Mouse (Mus musculus) bone marrow macrophage, adult 2 months (primary cell): ENCODE results near the gene Prox2.

Experiments used
- CTCF ChIP-seq: IDR thresholded peaks from 2 replicates; pipeline ENCODE4 v1.5.1; 2012; ENCODE audit warnings: low read depth, mild to moderate bottlenecking, low read length, moderate library complexity
- POLR2A ChIP-seq: IDR thresholded peaks from 2 replicates; pipeline ENCODE4 v1.6.1; 2012; ENCODE audit warnings: mild to moderate bottlenecking, low read depth, low read length, borderline replicate concordance

DNA sequence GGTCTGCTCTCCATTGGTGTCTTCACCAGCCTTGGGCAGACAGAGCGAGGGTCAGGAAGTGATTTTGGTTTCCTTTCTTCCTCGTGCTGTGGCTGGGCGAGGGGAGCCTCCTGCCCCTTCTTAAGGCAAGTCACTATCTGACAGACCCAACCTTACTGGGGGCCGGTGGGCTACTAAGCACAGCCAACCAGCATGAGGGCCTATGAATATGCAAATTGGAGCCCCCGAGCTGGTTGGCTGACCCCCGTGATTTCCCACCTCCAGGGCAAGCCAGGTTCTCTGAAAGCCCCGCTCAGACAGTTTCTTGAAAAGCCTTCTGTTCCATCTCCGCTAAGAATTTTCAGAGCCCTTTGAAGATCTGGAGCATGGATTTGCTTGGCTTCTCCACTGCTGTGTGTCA is 4.3 kb downstream of the Prox2 start:
- TF ChIP-seq CTCF (no peak), POLR2A (no peak)
